Mouse (Mus musculus): ENCODE measurements at regions not wholly inside any gene's neighbourhood (a gene's known extent, or its start where the extent isn't known, plus 50 kb on each side); places are given as distances from the start of the nearest gene placed in this dataset.
A peak's percentile ranks its signal among the peaks of the same experiment; 100 is the strongest.
"Not testable (repeated sequence)": the region's sequence is repeated elsewhere in the genome, so short reads cannot be mapped to it uniquely, and the experiment has no call there.

GRCm38 (mm10) chr4:97509576-97509975 lies 263.0 kb upstream of the Nfia start:
- no peak for ATAC-seq (ENCODE audit: insufficient number of reproducible peaks, low FRiP score, low TSS enrichment)

GRCm38 (mm10) chr4:97505734-97506133 lies 266.8 kb upstream of the Nfia start:
- no peak for ATAC-seq (ENCODE audit: insufficient number of reproducible peaks, low FRiP score, low TSS enrichment)

- ATAC-seq (ENCODE audit: insufficient number of reproducible peaks, low FRiP score, low TSS enrichment): no peak
These were observed 281.2 kb upstream of the Nfia start for GRCm38 (mm10) chr4:97491248-97491804.

- no peak for ATAC-seq (ENCODE audit: insufficient number of reproducible peaks, low FRiP score, low TSS enrichment)
These were observed 286.2 kb upstream of the Nfia start for GRCm38 (mm10) chr4:97486354-97486753.

- no peak for ATAC-seq (ENCODE audit: insufficient number of reproducible peaks, low FRiP score, low TSS enrichment)
These were observed 287.3 kb upstream of the Nfia start for GRCm38 (mm10) chr4:97485225-97485624.

- no peak for ATAC-seq (ENCODE audit: insufficient number of reproducible peaks, low FRiP score, low TSS enrichment)
These were observed 289.8 kb upstream of the Nfia start for GRCm38 (mm10) chr4:97482701-97483246.

GRCm38 (mm10) chr4:97481836-97482235 lies 290.7 kb upstream of the Nfia start:
- no peak for ATAC-seq (ENCODE audit: insufficient number of reproducible peaks, low FRiP score, low TSS enrichment)

GRCm38 (mm10) chr4:97476571-97477190 lies 293.7 kb upstream of the Gm10192 start:
- ATAC-seq (ENCODE audit: insufficient number of reproducible peaks, low FRiP score, low TSS enrichment): no peak

- not testable (repeated sequence) for ATAC-seq (ENCODE audit: insufficient number of reproducible peaks, low FRiP score, low TSS enrichment)
These were observed 290.5 kb upstream of the Gm10192 start for GRCm38 (mm10) chr4:97473492-97473891.

- ATAC-seq (ENCODE audit: insufficient number of reproducible peaks, low FRiP score, low TSS enrichment): peak; percentile 52; the same call in 1 of the 2 replicates
These were observed 283.1 kb upstream of the Gm10192 start for GRCm38 (mm10) chr4:97465932-97466666.

GRCm38 (mm10) chr4:97465517-97465916 lies 282.6 kb upstream of the Gm10192 start:
- ATAC-seq (ENCODE audit: insufficient number of reproducible peaks, low FRiP score, low TSS enrichment): no peak

GRCm38 (mm10) chr4:97461177-97461576 lies 278.2 kb upstream of the Gm10192 start:
- ATAC-seq (ENCODE audit: insufficient number of reproducible peaks, low FRiP score, low TSS enrichment): no peak

GRCm38 (mm10) chr4:97439288-97440029 lies 256.5 kb upstream of the Gm10192 start:
- peak; percentile 64; the same call in 1 of the 2 replicates for ATAC-seq (ENCODE audit: insufficient number of reproducible peaks, low FRiP score, low TSS enrichment)

GRCm38 (mm10) chr4:97432681-97433080 lies 249.7 kb upstream of the Gm10192 start:
- no peak for ATAC-seq (ENCODE audit: insufficient number of reproducible peaks, low FRiP score, low TSS enrichment)

GRCm38 (mm10) chr4:97432094-97432493 lies 249.1 kb upstream of the Gm10192 start:
- ATAC-seq (ENCODE audit: insufficient number of reproducible peaks, low FRiP score, low TSS enrichment): no peak

GRCm38 (mm10) chr4:97431239-97431638 lies 248.3 kb upstream of the Gm10192 start:
- no peak for ATAC-seq (ENCODE audit: insufficient number of reproducible peaks, low FRiP score, low TSS enrichment)

- no peak for ATAC-seq (ENCODE audit: insufficient number of reproducible peaks, low FRiP score, low TSS enrichment)
These were observed 236.9 kb upstream of the Gm10192 start for GRCm38 (mm10) chr4:97419845-97420244.

GRCm38 (mm10) chr4:97418616-97419015 lies 235.7 kb upstream of the Gm10192 start:
- peak; percentile 82 for ATAC-seq (ENCODE audit: insufficient number of reproducible peaks, low FRiP score, low TSS enrichment)

- no peak for ATAC-seq (ENCODE audit: insufficient number of reproducible peaks, low FRiP score, low TSS enrichment)
These were observed 235.0 kb upstream of the Gm10192 start for GRCm38 (mm10) chr4:97417943-97418342.

- no peak for ATAC-seq (ENCODE audit: insufficient number of reproducible peaks, low FRiP score, low TSS enrichment)
These were observed 225.8 kb upstream of the Gm10192 start for GRCm38 (mm10) chr4:97408633-97409296.

Data from cerebellum, adult (tissue).